Mouse (Mus musculus) heart, postnatal 0 days (tissue): ENCODE measurements at regions not wholly inside any gene's neighbourhood (a gene's known extent, or its start where the extent isn't known, plus 50 kb on each side); places are given as distances from the start of the nearest gene placed in this dataset.

Experiments used
- CTCF ChIP-seq: IDR thresholded peaks from 2 replicates; pipeline ENCODE4 v1.5.1; 2016; ENCODE audit warnings: antibody characterized with exemption, control low read depth, low read depth
- EP300 ChIP-seq: IDR thresholded peaks from 2 replicates; pipeline ENCODE4 v1.6.1; 2016; ENCODE audit warnings: antibody characterized with exemption, low read depth

- TF ChIP-seq CTCF (no peak), EP300 (no peak)
Measured at GRCm38 (mm10) chr16:55634691-55635090, 204.0 kb downstream of the Nfkbiz start.
